Mouse (Mus musculus): ENCODE results near the gene Sft2d2. TPM values are rescaled to one million over a fixed set of nuclear protein-coding genes. Genes with fewer than 3 reads are reported as not detected.
A peak's percentile ranks its signal among the peaks of the same experiment; 100 is the strongest.

Gene Sft2d2
- total RNA-seq, 2 experiments from 2014 or later, result 24.7 to 26.2 TPM

- peak; percentile 63 for ATAC-seq (replicated peaks; ENCODE audit: poor library complexity)
Observed at GRCm38 (mm10) chr1:165140227-165140626, 54.0 kb downstream of the Sft2d2 start.

GRCm38 (mm10) chr1:165133858-165134257, 60.4 kb downstream of the Sft2d2 start:
- no peak for ATAC-seq (replicated peaks; ENCODE audit: poor library complexity)

- no peak for ATAC-seq (replicated peaks; ENCODE audit: poor library complexity)
Observed at GRCm38 (mm10) chr1:165133279-165133678, 61.0 kb downstream of the Sft2d2 start.

- peak; percentile 97 for ATAC-seq (replicated peaks; ENCODE audit: poor library complexity)
Observed at GRCm38 (mm10) chr1:165132187-165132877, 61.9 kb downstream of the Sft2d2 start.

GRCm38 (mm10) chr1:165129573-165129972, 64.7 kb downstream of the Sft2d2 start:
- ATAC-seq (replicated peaks; ENCODE audit: poor library complexity), result no peak

Other genes starting within 250 kb of the Sft2d2 start
- gene Tbx19, start 33.7 kb downstream of the Sft2d2 start, total RNA-seq (2015), result not detected in 2 replicates
- 0.12 TPM in 1 of 2 replicates, not detected in the other for gene Tbx19, start 33.7 kb downstream of the Sft2d2 start, total RNA-seq (2017)
- gene Tiprl, start 42.6 kb upstream of the Sft2d2 start, total RNA-seq (2015), result 41.4 and 43.0 TPM in 2 replicates
- gene Tiprl, start 42.6 kb upstream of the Sft2d2 start, total RNA-seq (2017), result 56.5 and 72.8 TPM in 2 replicates
- gene Gpr161, start 101.4 kb upstream of the Sft2d2 start, total RNA-seq (2015), result 0.34 and 0.44 TPM in 2 replicates
- gene Gpr161, start 101.4 kb upstream of the Sft2d2 start, total RNA-seq (2017), result 0.29 and 0.51 TPM in 2 replicates

Measured in megakaryocyte progenitor cell, adult 5-6 weeks (primary cell).